Mouse (Mus musculus): ENCODE measurements around the gene 4933427I04Rik. TPM values are rescaled to one million over a fixed set of nuclear protein-coding genes. Genes with fewer than 3 reads are reported as not detected.

Gene 4933427I04Rik
- not detected for total RNA-seq (2021)
- long read RNA-seq, experiment 1, result 0 reads
- long read RNA-seq, experiment 2, result 0 reads

GRCm38 (mm10) chr4:123859379-123859778, at the start of gene 4933427I04Rik:
TSS of gene 4933427I04Rik (plus strand) at chr4:123859679.
- no peak for DNase-seq (ENCODE audit: low spot score)

- DNase-seq (ENCODE audit: low spot score), result no peak
These were observed 48.8 kb upstream of the 4933427I04Rik start for GRCm38 (mm10) chr4:123810475-123811295.

DNA sequence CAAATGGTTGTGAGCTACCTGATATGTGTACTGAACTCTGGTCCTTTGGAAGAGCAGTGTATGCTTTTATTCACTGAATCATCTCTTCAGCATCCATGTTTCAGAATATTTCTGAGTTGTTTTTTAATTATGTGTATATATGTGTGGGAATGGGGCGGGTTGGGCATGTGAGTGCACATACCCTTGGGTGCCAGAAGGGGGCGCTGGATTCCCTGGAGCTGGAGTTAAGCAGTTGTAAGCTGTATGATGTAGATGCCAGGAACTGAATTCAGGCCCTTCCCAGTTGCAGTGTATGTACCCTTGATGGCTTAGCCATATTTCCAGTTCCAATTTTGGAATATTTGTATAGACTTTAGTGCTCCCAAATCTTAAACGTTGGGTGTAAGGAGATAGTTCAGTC, 47.0 kb upstream of the 4933427I04Rik start:
- DNase-seq (ENCODE audit: low spot score), result no peak

DNA sequence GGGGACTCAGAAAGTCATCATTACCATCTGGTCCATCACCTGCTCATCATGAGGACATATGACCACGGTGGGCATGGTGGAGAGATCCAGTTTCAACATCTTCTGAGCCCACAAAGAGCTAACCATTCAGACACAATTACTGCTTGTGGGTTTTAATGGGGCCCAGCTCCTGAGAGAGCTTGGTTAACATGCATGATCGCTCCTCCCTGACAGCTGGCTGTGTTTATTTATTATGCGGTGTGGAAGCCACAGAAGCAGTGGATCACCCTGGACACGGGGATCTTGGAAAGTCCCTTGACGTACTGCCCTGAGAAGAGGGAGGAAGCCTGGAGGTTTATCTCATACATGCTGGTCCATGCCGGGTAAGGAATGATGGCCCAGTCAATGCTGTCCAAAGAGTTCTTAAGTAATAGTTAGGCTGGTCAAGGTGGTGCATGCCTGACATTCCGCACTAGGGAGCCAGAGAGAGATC, 45.4 kb upstream of the 4933427I04Rik start:
- no peak for DNase-seq (ENCODE audit: low spot score)

DNA sequence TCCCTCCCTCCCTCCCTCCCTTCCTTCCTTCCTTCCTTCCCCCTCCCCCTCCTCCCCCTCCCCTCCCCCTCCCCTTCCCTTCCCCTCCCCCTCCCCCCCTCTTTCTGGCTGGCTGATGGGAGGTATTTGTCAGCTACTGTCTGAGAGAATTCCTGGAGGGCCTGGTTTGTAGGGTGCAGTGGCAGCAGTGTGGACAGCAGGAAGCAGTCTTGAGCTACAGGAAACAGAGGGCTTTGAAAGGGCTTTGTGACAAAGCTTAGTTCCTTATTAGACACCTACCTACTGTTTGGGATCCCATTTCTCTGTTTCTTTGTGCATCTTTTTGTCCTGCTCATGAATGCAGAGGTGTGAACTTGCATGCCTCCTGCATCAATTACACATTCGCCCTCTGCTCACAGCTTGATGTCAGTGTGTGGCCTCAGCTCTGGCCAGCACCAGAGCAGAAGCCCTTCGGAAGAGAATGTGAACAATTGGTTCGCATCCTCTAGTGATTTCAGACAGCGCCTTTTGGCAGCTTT, 40.3 kb upstream of the 4933427I04Rik start:
- DNase-seq (ENCODE audit: low spot score), result no peak

DNA sequence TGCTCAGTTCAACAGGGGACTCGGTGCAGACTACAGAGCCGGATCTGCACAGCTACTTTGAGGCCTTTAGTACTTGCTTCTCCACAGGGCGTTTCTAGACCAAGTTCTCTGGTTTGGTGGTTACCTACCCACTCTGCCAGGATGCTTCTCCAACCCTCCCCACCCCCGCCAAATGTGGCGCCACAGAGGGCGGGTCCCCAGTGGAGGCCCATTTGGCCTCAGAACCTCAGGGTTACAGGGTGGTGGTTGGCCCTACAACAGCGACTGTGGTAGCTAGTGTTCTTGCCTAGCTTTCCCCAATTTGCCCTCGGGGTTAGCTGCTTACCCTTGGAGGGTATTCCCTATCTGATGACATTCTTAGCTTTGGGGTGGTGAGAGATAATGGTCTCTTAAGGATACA, 17.4 kb upstream of the 4933427I04Rik start:
- no peak for DNase-seq (ENCODE audit: low spot score)

DNA sequence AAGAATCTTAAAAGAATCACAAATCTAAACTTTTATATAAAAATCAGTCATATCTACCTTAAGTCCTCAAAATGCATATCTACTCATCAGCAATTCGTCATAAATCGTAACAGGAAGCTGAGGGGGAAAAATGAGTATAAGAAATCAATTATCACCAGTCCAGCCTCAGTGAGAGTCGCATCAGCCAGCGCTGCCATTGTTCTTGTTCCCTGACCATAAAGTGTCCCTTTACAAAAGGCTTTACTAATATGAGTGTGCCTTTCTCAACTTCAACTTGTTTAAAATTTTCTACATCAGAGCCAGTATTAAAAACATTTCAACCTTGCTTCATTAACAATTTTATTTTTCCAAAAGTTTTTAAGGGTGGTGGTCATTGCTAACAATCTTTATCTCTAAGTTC, 2.6 kb upstream of the 4933427I04Rik start:
- DNase-seq (ENCODE audit: low spot score), result no peak

- no peak for DNase-seq (ENCODE audit: low spot score)
These were observed 1.4 kb upstream of the 4933427I04Rik start for GRCm38 (mm10) chr4:123858090-123858489.

DNA sequence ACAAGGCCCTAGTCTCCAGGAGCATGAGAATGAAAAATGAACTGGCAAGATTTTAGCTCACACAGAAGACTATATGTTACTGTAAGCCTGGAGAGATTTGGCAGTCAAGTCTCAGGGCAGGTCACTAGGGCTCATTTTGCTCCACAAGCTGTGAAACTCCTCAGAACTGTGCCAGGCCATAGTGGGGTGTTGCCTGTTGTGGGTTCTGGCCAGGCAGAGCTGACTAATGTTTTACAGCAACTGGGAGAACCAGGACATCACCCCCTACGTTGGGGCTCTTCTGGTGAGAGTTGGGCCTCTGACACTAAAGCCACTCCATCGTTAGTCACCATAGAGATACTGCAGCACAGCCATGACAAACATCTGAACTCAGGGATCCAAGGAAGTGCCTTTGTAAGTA, 324 bp downstream of the 4933427I04Rik start:
- DNase-seq (ENCODE audit: low spot score), result no peak

GRCm38 (mm10) chr4:123860621-123861020, 1.1 kb downstream of the 4933427I04Rik start:
- no peak for DNase-seq (ENCODE audit: low spot score)

DNA sequence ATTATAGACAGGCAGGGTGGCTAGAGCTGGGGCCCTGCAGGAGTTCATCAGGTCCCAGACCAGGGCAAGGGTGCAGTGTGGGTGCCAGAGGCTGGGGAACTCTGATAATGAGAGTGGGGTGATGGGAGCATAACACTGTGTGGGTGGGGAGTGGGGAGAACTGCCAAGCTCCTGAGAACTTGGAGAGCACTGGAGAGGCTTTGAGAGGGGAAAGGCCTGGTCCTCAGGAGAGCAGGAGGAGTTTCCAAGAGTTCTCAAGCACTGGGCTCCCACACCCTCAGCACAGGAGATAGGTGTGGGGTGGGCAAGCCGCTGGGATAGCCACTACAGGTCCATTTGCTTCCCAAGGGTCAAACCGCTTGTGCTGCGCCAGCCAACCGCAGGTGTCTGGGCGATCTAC, 34.2 kb downstream of the 4933427I04Rik start:
- no peak for DNase-seq (ENCODE audit: low spot score)

- no peak for DNase-seq (ENCODE audit: low spot score)
These were observed 34.8 kb downstream of the 4933427I04Rik start for GRCm38 (mm10) chr4:123894295-123894694.

GRCm38 (mm10) chr4:123898696-123899095, 39.2 kb downstream of the 4933427I04Rik start:
- DNase-seq (ENCODE audit: low spot score), result peak; percentile 15

DNA sequence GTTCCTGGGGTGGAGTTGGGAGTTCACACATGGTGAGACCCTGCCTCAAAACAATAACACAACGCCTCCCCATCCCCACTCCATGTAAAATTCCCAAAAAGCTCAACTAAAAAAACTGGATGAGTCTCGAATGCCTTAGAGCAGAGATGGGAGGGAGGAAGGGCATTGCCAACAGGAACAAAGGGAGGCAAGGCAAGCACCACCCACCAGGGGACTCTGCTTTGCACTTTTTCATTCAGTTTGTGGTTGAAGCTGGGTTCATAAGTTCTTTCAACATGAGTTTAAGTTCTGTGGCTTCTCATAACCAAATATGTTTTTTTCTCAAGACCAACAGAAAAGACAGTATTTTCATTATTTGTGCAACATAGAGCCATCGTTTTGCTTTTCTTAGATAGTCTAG, 44.0 kb downstream of the 4933427I04Rik start:
- no peak for DNase-seq (ENCODE audit: low spot score)

DNA sequence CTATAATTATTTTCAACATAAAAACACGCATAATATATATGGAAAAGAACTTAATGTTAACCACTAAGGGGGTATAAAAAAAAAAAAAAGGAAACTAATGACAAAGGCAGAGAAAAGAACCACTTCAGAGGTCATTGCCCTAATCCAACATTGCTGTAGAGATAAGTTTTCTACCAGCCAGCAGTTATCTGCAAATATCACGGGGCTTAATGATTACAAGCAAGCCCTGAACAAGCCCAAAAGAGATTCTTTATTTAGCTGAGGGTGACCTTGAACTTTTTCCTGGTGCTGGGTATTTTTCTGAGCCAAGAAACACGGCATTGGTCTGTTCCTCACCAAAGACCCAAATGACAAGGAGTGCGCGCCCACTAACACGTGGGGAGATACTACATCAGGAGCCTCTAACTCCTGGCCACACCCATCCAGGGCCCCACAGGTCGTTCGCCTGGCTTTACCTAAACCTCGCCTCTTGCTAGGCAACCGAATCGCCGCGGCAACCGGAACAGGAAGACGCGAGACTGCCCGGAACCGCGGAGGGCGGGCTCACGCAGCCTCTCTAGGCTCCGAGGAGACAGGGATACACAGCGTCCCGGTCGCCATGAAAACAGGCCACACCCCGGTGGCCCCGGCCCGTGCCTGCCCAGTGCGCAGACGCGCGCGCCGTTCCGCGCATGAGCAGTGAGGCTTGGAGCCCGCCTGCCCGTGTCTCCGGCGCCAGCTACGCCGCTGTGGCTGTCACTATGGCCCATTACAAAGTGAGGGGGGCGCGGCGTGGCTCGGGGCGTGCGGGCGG, 45.0 kb downstream of the 4933427I04Rik start, which contains the start of gene Mycbp:
Mycbp (plus strand) TSS at position 500 of the 793 bp plus-strand sequence.
- peak; percentile 99 for DNase-seq (ENCODE audit: low spot score)

DNA sequence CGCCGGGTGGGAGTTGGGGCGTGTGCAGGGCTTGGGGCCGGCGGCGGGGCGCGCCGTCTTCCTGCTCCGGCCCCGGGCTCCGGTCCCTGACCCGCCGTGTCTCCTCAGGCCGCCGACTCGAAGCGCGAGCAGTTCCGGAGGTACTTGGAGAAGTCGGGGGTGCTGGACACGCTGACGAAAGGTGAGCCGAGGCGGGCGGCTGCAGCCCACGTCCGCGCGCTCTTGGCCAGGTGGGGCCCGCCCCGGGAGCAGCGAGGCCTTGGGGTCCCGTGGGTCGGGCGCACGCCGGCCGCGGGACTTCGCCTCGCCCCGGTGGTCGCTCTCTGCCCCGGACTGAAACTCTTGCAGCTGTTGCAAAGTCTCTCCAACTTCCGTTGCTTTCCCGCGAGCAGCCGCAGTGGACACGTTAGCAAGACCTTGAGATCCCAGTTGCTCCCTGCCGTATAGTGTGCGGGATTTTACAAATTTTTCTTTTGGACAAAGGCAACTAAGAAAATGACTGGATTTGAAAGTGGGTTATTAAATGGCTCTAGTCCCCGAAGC, 45.7 kb downstream of the 4933427I04Rik start:
- DNase-seq (ENCODE audit: low spot score), result no peak

GRCm38 (mm10) chr4:123911503-123911902, 52.0 kb downstream of the 4933427I04Rik start:
- DNase-seq (ENCODE audit: low spot score), result no peak

DNA sequence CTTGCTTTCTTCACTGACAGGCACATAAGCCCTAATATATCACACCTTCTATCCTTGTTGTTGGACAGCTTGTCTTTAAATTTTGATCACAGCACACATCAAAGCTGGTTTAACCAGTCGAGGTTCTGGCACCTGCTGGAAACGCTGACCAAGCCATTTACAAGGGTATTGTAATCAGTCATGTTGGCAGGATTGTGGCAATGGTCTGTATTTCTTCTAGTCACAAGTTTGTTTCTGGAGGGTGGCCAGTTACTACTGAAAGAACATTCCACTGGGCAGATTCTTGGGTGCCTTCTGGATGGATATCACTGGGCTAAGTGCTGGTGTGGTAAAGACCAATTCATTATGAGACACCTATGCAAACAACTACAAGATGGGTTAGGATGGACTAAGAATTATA, 53.0 kb downstream of the 4933427I04Rik start:
- no peak for DNase-seq (ENCODE audit: low spot score)

Data from gastrocnemius, adult 18-20 months (tissue).